Mouse (Mus musculus) liver, adult 2 months (tissue): ENCODE results near the gene Olfr319.

Source experiments
- CTCF ChIP-seq: fragments of 200-500 bp; IDR thresholded peaks from 2 replicates; pipeline ENCODE4 v1.5.1; 2011; ENCODE audit warnings: low read depth, low read length, control low read depth
- POLR2A ChIP-seq: fragments of 200-500 bp; IDR thresholded peaks from 2 replicates; pipeline ENCODE4 v1.6.1; 2011; ENCODE audit warnings: low read length, control low read depth; ENCODE audit not compliant: insufficient read depth; ENCODE audit errors: extremely low read depth

- TF ChIP-seq CTCF, result no peak
- TF ChIP-seq POLR2A, result no peak
Measured at GRCm38 (mm10) chr11:58723914-58724313, 25.0 kb downstream of the Olfr319 start, which contains the start of gene Olfr318.
